In the genomic region with DNA sequence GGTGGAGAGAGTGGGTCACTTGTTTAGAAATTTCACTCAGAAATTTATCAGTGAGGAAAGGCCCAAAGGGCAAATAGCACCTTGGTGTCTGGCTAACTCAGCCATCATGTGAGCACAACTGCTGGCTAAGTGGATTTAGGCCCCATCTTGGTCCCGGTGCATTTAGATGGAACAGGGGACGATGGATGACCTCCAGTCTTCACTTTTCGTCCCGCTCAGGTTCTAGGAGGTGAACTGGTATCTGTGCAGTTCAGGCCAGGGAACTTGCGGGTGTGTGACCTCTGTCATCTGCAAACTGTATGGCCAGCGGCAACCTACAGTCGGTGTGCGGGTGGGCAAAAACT, we compare ENCODE assay signal across 8 mouse cellular contexts. TPM values are rescaled to one million over a fixed set of nuclear protein-coding genes. Genes with fewer than 3 reads are reported as not detected.
DNase-seq lines count a peak whose midpoint lies in the region; ATAC-seq lines count a peak whose summit lies in the region.

No protein-coding gene starts in this region.

- no peak for DNase-seq in kidney, postnatal 10 days
- peak; percentile 32 for DNase-seq in embryo, embryonic 11 days
- peak; percentile 72 for DNase-seq in intestine, embryonic 14.5 days (ENCODE audit: low spot score)
- DNase-seq in natural killer cell, adult 2 months (ENCODE audit: low spot score in 2 of 2): no peak
- DNase-seq in kidney, adult 11 months: no peak
- no peak for DNase-seq in spleen, adult 12 weeks (ENCODE audit: low spot score)

- no peak overlapping the region for H3K9ac ChIP-seq in kidney, embryonic 16.5 days (replicated peaks; ENCODE audit: low read length)
- no peak overlapping the region for H3K9ac ChIP-seq in intestine, embryonic 14.5 days (ENCODE audit: low read length)
- peak overlapping the region; percentile 62; the same call in 1 of the 2 replicates for H3K9ac ChIP-seq in neural tube, embryonic 12.5 days

- no peak overlapping the region for H3K27ac ChIP-seq in kidney, embryonic 16.5 days (ENCODE audit: low read length)
- H3K27ac ChIP-seq in intestine, embryonic 14.5 days (ENCODE audit: low read depth): no peak overlapping the region
- no peak overlapping the region for H3K27ac ChIP-seq in neural tube, embryonic 12.5 days

- H3K4me1 ChIP-seq in kidney, embryonic 16.5 days (ENCODE audit: insufficient read depth, low read length): peaks cover 17% of the 10 kb centered on the region
- H3K4me1 ChIP-seq in intestine, embryonic 14.5 days (replicated peaks; ENCODE audit: control insufficient read depth, insufficient read depth, low read length): 0 out of 2 replicates have a peak, but pooled peaks cover 7% of the 10 kb centered on the region
- peaks cover 28% of the 10 kb centered on the region for H3K4me1 ChIP-seq in neural tube, embryonic 12.5 days

- H3K36me3 ChIP-seq in kidney, embryonic 16.5 days (ENCODE audit: insufficient read depth, low read length): no peaks in the 10 kb centered on the region
- H3K36me3 ChIP-seq in intestine, embryonic 14.5 days (ENCODE audit: control insufficient read depth, insufficient read depth, low read length): no peaks in the 10 kb centered on the region
- H3K36me3 ChIP-seq in neural tube, embryonic 12.5 days: no peaks in the 10 kb centered on the region

- ATAC-seq in kidney, embryonic 16.5 days (ENCODE audit: low FRiP score, low TSS enrichment): no peak; the same call in 1 of the 2 replicates
- no peak for ATAC-seq in intestine, embryonic 14.5 days (replicated peaks; ENCODE audit: low FRiP score, low TSS enrichment, low read depth)
- ATAC-seq in neural tube, embryonic 12.5 days (ENCODE audit: low FRiP score, low read depth): no peak

- peak overlapping the region; percentile 92 for H3K4me2 ChIP-seq in kidney, embryonic 16.5 days (replicated peaks; ENCODE audit: low read depth, low read length)
- H3K4me2 ChIP-seq in intestine, embryonic 14.5 days (ENCODE audit: low read length): peak overlapping the region; percentile 87
- peak overlapping the region; percentile 93 for H3K4me2 ChIP-seq in neural tube, embryonic 12.5 days (replicated peaks)

- H3K27me3 ChIP-seq in kidney, embryonic 16.5 days (ENCODE audit: insufficient read depth, low read length): peaks cover 73% of the 10 kb centered on the region
- H3K27me3 ChIP-seq in intestine, embryonic 14.5 days (replicated peaks; ENCODE audit: control insufficient read depth, insufficient read depth, low read length): peaks cover 96% of the 10 kb centered on the region
- peaks cover 91% of the 10 kb centered on the region for H3K27me3 ChIP-seq in neural tube, embryonic 12.5 days (replicated peaks)

- WGBS in kidney, embryonic 16.5 days: 17% methylated on average over 8 of the region's 8 CpGs
- 13% methylated on average over 8 of the region's 8 CpGs for WGBS in intestine, embryonic 14.5 days
- WGBS in neural tube, embryonic 12.5 days: under 1% methylated on average over 8 of the region's 8 CpGs

- peak overlapping the region; percentile 56 for H3K4me3 ChIP-seq in kidney, embryonic 16.5 days (ENCODE audit: low read length)
- H3K4me3 ChIP-seq in intestine, embryonic 14.5 days (ENCODE audit: low read depth, low read length): 0 out of 2 replicates have a peak overlapping the region, but pooled peaks have one; percentile 49
- H3K4me3 ChIP-seq in neural tube, embryonic 12.5 days: peak overlapping the region; percentile 44; the same call in 1 of the 2 replicates

- H3K9me3 ChIP-seq in kidney, embryonic 16.5 days (ENCODE audit: low read length): no peaks in the 10 kb centered on the region
- no peaks in the 10 kb centered on the region for H3K9me3 ChIP-seq in intestine, embryonic 14.5 days (ENCODE audit: control insufficient read depth, low read length)
- H3K9me3 ChIP-seq in neural tube, embryonic 12.5 days: no peaks in the 10 kb centered on the region

RNA-seq across cellular contexts. Expression of gene Tbr1, which starts 8.4 kb away (rescaled TPM):
- polyA plus RNA-seq in kidney, embryonic 16.5 days (2015; fragmentation: Nextera tagmentation; extraction: Ambion mirVana): 0.18 TPM in 1 of 2 replicates, not detected in the other
- polyA plus RNA-seq in intestine, embryonic 14.5 days (2014; fragmentation: Nextera tagmentation; extraction: Ambion mirVana): 0.04 TPM in 1 of 2 replicates, not detected in the other
- polyA plus RNA-seq in neural tube, embryonic 12.5 days (2016; fragmentation: Nextera tagmentation; extraction: Ambion mirVana): 0.11 and 0.15 TPM in 2 replicates

Comparison
In these comparisons a context has a peak if more than half of its experiments do, and no peak if none do; other contexts are left out.
1. DNase-seq: peak in embryo, embryonic 11 days (single experiment) and intestine, embryonic 14.5 days (single experiment); none in kidney, postnatal 10 days (single experiment), natural killer cell, adult 2 months (0 of 2), kidney, adult 11 months (single experiment) and spleen, adult 12 weeks (single experiment).
2. Peak in every context shown above with its lines, with median percentiles within 50 percentile points of each other: H3K4me2 ChIP-seq and H3K4me3 ChIP-seq.